Mouse (Mus musculus) c-Kit-positive CD71-negative TER-119-negative erythroid progenitor cells, embryonic 14.5 days (primary cell): ENCODE results near the gene 4930558K02Rik.

ENCODE experiments used
- DNase-seq: peaks from one replicate; pipeline ENCODE4 v3.0.0-alpha.2; 2013; ENCODE audit warnings: low read depth

4930558K02Rik gene

GRCm38 (mm10) chr1:161979536-161979935 is at the start of gene 4930558K02Rik:
4930558K02Rik (minus strand) TSS chr1:161979636.
- no peak for DNase-seq

GRCm38 (mm10) chr1:162023681-162024270 is 44.3 kb upstream of the 4930558K02Rik start:
- no peak for DNase-seq

- no peak for DNase-seq
Observed at GRCm38 (mm10) chr1:162020766-162021165, 41.3 kb upstream of the 4930558K02Rik start.

- no peak for DNase-seq
Observed at GRCm38 (mm10) chr1:162020303-162020731, 40.9 kb upstream of the 4930558K02Rik start.

DNA sequence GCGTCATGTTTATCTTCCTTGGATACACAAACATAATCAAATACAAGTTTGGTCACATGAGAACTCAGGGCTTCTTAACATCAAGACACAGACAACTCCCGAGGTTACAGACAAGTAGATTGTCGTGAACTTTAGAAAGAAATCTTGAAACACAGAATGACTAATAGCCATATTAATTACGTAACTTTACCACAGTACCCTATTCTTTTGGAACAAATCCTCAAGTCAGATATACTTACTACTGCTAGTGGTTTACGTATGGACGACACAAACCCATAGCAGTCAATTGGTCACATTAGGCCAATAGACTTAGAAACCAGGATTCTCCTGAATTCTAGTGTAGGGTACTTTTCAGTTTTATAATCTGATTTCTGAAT is 39.2 kb upstream of the 4930558K02Rik start:
- DNase-seq, result no peak

DNA sequence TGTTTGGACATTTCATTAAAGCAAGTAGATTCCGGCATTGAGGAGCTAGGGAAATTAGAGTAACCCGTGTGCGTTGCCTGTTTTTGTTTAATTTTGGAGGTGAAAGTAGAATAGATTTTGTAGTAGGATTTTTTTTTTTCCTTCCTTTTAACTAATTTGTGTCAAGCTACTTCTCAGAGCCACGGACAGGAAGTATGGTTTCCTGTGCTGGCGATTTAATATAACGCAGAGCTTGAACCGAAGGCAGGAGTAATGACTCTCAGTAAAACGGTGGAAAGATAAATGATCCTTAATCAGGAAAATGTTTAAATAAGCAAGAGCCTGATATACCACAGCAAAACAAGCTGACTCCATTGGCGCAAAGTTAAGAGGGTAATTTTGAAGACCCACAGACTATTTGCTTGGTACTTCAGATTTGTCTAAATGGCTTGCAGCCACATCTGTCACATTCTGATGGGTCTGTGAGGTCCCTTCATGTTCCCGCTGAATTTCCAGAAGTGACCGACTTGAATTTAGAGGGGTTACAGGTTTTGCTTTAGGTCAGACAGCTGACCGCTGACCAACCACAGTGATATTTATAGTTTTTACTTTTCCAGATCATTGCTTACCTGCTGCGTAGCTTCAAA is 38.7 kb upstream of the 4930558K02Rik start:
- DNase-seq, result no peak

DNA sequence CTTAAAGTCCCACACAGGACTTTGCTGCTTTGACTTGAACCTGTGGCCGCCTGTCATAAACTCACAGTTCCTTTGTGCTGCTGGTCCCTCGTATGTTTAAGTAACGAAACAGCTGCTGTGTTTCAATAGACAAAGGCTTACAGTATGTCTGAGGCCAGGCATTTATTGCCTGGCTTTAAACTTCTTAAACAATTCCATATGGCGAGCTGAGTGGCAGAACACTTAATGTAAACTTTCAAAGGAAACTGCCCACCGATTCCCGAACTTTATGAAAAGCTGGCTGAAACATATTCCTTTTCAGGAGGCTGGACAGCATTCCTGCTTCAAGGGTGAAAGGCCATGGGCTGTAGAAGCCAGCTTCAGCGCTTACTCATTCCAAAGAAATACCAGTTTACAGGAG is 37.5 kb upstream of the 4930558K02Rik start:
- no peak for DNase-seq

GRCm38 (mm10) chr1:162015247-162015862 is 35.9 kb upstream of the 4930558K02Rik start:
- DNase-seq, result no peak

- DNase-seq, result no peak
Observed at GRCm38 (mm10) chr1:162013561-162013960, 34.1 kb upstream of the 4930558K02Rik start.

- DNase-seq, result no peak
Observed at GRCm38 (mm10) chr1:162011523-162012245, 32.2 kb upstream of the 4930558K02Rik start.

DNA sequence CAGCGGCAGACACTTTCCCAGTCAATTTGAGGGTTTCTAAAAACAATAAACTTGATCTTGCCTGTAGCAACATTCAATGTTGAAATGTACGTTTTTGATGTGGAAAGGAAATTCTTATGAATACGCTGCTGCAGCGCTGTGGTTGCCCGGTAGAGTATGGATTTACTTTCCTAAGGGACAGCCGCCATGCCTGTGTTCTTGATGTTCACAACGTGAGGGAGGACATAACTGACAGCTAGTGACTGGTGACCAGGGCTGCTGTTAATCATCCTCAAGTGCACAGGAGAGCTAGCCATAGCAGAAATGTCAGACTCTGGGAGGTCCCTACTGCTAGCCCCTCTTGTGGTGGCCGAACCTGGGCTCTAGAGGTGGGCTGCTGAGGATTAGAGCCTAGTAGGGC is 29.6 kb upstream of the 4930558K02Rik start:
- DNase-seq, result no peak

DNA sequence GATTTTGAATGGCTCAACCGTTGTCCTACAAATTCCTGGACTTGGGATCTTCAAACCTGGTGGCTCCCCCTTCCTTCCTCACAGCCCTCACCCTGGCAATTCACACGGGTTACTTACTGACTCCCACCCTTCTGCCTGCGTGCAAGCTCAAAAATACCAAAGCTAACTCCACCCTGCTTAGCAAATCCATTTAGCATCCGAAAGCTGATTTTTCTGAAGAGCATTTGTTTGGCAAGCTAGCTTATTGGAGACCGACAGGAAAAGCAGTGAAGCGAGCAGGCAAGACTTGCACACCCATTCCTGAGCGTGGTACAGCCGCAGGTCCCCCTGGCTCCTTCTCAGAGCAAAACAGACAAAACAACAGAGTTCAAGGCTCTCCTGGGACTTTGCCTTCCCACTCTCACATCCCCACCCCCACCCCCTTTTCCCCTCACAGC is 29.2 kb upstream of the 4930558K02Rik start:
- no peak for DNase-seq

DNA sequence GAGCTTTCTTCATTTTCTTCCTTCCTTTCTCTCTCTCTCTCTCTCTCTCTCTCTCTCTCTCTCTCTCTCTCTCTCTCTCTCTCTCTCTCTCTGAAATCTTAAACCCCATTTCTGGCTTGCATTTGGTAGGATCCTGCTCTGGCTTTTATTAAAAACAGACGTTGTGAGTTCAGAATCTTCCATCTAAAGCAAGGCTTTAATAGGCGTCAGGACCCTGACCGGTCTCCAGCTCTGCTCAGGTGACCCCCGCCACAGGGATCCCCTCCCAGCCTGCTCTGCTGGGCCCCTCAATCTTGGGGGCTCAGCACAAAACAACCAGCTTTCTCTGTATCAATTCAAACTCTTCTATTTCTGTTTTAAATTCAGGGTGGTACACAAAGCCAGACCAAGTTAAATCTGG is 28.8 kb upstream of the 4930558K02Rik start:
- DNase-seq, result no peak

GRCm38 (mm10) chr1:162006109-162006508 is 26.7 kb upstream of the 4930558K02Rik start:
- no peak for DNase-seq

GRCm38 (mm10) chr1:162004821-162005770 is 25.7 kb upstream of the 4930558K02Rik start:
- no peak for DNase-seq

GRCm38 (mm10) chr1:162004518-162004780 is 25.0 kb upstream of the 4930558K02Rik start:
- no peak for DNase-seq

GRCm38 (mm10) chr1:162003729-162004517 is 24.5 kb upstream of the 4930558K02Rik start:
- DNase-seq, result no peak

DNA sequence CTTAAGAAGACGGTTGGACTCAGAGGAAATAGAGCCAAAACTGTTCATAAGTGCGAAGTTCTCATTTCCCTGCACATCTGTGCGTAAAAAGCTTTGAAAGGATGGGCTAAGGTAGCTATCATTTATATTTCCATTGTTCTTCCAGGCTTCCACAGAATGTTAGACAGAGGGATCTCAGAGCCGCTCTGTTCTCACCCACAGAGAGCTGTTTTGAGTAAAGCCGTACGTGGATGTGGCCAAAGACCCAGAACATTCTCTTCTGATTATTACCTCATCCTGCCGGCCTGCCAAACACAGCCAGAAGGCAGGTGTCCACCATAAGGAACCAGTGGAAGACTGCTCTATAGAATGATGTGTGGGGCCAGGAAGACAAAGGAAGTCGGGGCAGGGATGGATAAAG is 21.9 kb upstream of the 4930558K02Rik start:
- DNase-seq, result no peak

GRCm38 (mm10) chr1:161999882-162000371 is 20.5 kb upstream of the 4930558K02Rik start:
- DNase-seq, result peak; percentile 66

DNA sequence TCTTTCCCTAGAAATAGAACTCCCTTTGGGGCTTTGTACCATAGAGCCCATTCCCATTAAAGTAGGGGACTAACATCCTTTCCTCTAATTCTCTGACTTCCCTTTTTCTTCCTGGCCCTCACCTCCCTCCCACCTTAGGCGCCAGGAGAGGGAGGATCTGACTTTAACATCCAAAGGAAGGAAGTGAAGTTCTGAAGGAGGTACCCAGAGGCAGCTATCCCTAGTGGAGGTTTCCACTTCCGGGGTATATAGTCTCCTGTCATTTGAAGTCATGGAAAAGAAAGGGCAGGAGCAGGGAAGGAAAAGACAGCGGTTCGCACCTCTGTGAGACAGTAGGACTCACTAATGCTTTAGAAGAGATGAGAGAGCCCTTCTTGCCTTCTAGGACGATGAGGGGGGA is 19.9 kb upstream of the 4930558K02Rik start:
- no peak for DNase-seq

DNA sequence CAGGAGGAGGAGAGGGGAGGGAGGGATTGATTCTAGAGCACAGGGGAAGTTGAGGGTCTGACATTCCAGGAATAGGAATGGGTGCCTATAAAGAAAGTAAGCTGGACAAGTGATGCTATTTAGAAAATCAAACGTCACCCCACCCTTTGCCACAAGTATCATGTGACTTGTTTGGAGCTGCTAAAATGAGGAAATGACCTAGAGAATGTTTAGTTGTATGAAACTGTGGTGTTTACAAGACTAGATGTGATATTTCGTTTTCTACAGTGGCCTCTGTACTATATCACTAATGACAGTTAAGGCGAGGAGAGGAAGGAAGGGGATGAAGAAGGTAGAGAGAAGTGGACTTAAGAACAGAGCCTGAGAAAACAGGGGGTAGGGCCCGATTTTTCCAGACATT is 19.3 kb upstream of the 4930558K02Rik start:
- no peak for DNase-seq
